Mouse (Mus musculus) forebrain, embryonic 14.5 days (tissue): Measurements from ENCODE around the gene 1700029H14Rik. TPM values are rescaled to one million over a fixed set of nuclear protein-coding genes. Genes with fewer than 3 reads are reported as not detected.

ENCODE experiments used
- ATAC-seq: fragments of 200-750 bp; cut with Nextera tagmentation; 2 replicates; pipeline ENCODE4 v1.8.0; 2017; ENCODE audit warnings: mild to moderate bottlenecking, moderate library complexity
- DNase-seq: peaks from one replicate; pipeline ENCODE4 v3.0.0-alpha.2; 2015; ENCODE audit warnings: low spot score
- H3K27ac ChIP-seq: fragments of 300-500 bp; sonication (generic); 2 replicates; pipeline ENCODE4 v1.5.1; 2014; ENCODE audit warnings: low read depth, mild to moderate bottlenecking, control low read depth, low read length, moderate library complexity
- H3K27me3 ChIP-seq: fragments of 300-500 bp; sonication (generic); replicated peaks from 2 replicates; pipeline ENCODE4 v1.6.1; 2014; ENCODE audit warnings: low read length, control low read depth, mixed read lengths; ENCODE audit not compliant: control insufficient read depth, insufficient read depth
- H3K36me3 ChIP-seq: fragments of 300-500 bp; sonication (generic); 2 replicates; pipeline ENCODE4 v1.6.1; 2014; ENCODE audit warnings: low read length, control low read depth; ENCODE audit not compliant: control insufficient read depth, insufficient read depth
- H3K4me1 ChIP-seq: fragments of 300-500 bp; sonication (generic); 2 replicates; pipeline ENCODE4 v1.6.1; 2014; ENCODE audit warnings: antibody characterized with exemption, low read length, control low read depth; ENCODE audit not compliant: control insufficient read depth, insufficient read depth
- H3K4me2 ChIP-seq: fragments of 300-500 bp; sonication (generic); 2 replicates; pipeline ENCODE4 v1.6.1; 2014; ENCODE audit warnings: mild to moderate bottlenecking, control low read depth, low read length
- H3K4me3 ChIP-seq: fragments of 300-500 bp; sonication (generic); 2 replicates; pipeline ENCODE4 v1.5.1; 2014; ENCODE audit warnings: low read depth, low read length, control low read depth
- H3K9ac ChIP-seq: fragments of 300-500 bp; sonication (generic); 2 replicates; pipeline ENCODE4 v1.6.1; 2014; ENCODE audit warnings: mild to moderate bottlenecking, low read length, control low read depth, moderate library complexity
- H3K9me3 ChIP-seq: fragments of 300-500 bp; sonication (generic); replicated peaks from 2 replicates; pipeline ENCODE4 v1.6.1; 2016; ENCODE audit warnings: low read length, control low read depth, mixed read lengths; ENCODE audit not compliant: control insufficient read depth
- WGBS: fragments of 180-500 bp; shearing (Covaris S2); extraction: QIAGEN DNeasy Blood & Tissue Kit; methylation state at CpG from one replicate; pipeline ENCODE4 v1.1.7; 2014; 5-methylcytosine and 5-hydroxymethylcytosine counted together
- polyA plus RNA-seq: library from polyadenylated mRNA; unstranded; fragments of >200 nt; fragmentation: Nextera tagmentation; extraction: Ambion mirVana; gene quantifications from 2 replicates; pipeline ENCODE4 v1.2.1, GENCODE M21; 2014

Gene 1700029H14Rik
- polyA plus RNA-seq, 1 experiment from 2014 or later, result not detected

- DNase-seq (no peak), ATAC-seq (no peak)
- no peaks in the 10 kb centered on the region for H3K9me3 ChIP-seq
- H3K4me2 ChIP-seq, result no peak overlapping the region
- no peaks in the 10 kb centered on the region for H3K36me3 ChIP-seq
- no peak overlapping the region for H3K27ac ChIP-seq
- no peak overlapping the region for H3K9ac ChIP-seq
- H3K4me1 ChIP-seq, result no peaks in the 10 kb centered on the region
- WGBS, result 87% methylated on average over 9 of the region's 9 CpGs
- H3K4me3 ChIP-seq, result no peak overlapping the region
- no peaks in the 10 kb centered on the region for H3K27me3 ChIP-seq
These were observed 42.8 kb downstream of the 1700029H14Rik start for GRCm38 (mm10) chr8:13519503-13519902.

GRCm38 (mm10) chr8:13517284-13517781, 44.9 kb downstream of the 1700029H14Rik start:
- H3K36me3 ChIP-seq, result no peaks in the 10 kb centered on the region
- no peak overlapping the region for H3K27ac ChIP-seq
- ATAC-seq, result no peak
- H3K4me3 ChIP-seq, result no peak overlapping the region
- no peak overlapping the region for H3K9ac ChIP-seq
- H3K4me1 ChIP-seq, result no peaks in the 10 kb centered on the region
- H3K4me2 ChIP-seq, result no peak overlapping the region
- WGBS, result 90% methylated on average over 6 of the region's 6 CpGs
- DNase-seq, result no peak
- no peaks in the 10 kb centered on the region for H3K27me3 ChIP-seq
- no peaks in the 10 kb centered on the region for H3K9me3 ChIP-seq

GRCm38 (mm10) chr8:13516728-13517127, 45.5 kb downstream of the 1700029H14Rik start:
- Histone ChIP-seq H3K9ac (no peak overlapping the region), H3K4me1 (no peaks in the 10 kb centered on the region), H3K36me3 (no peaks in the 10 kb centered on the region), H3K9me3 (no peaks in the 10 kb centered on the region), H3K27me3 (no peaks in the 10 kb centered on the region), H3K4me2 (no peak overlapping the region), H3K4me3 (no peak overlapping the region), H3K27ac (no peak overlapping the region)
- no peak for ATAC-seq
- WGBS, result 87% methylated on average over 5 of the region's 5 CpGs
- DNase-seq, result no peak

GRCm38 (mm10) chr8:13516011-13516442, 46.2 kb downstream of the 1700029H14Rik start:
- DNase-seq (peak; percentile 34), ATAC-seq (no peak)
- Histone ChIP-seq H3K9me3 (no peaks in the 10 kb centered on the region), H3K9ac (no peak overlapping the region), H3K27me3 (no peaks in the 10 kb centered on the region), H3K27ac (no peak overlapping the region), H3K4me3 (no peak overlapping the region), H3K4me1 (no peaks in the 10 kb centered on the region), H3K36me3 (no peaks in the 10 kb centered on the region), H3K4me2 (no peak overlapping the region)
- 61% methylated on average over 7 of the region's 7 CpGs for WGBS

GRCm38 (mm10) chr8:13513556-13514370, 48.5 kb downstream of the 1700029H14Rik start:
- Histone ChIP-seq H3K9ac (no peak overlapping the region), H3K9me3 (no peaks in the 10 kb centered on the region), H3K27me3 (no peaks in the 10 kb centered on the region), H3K27ac (no peak overlapping the region), H3K4me3 (no peak overlapping the region), H3K4me2 (no peak overlapping the region), H3K36me3 (no peaks in the 10 kb centered on the region), H3K4me1 (no peaks in the 10 kb centered on the region)
- DNase-seq, result no peak
- no peak for ATAC-seq
- WGBS, result 71% methylated on average over 5 of the region's 5 CpGs

- Histone ChIP-seq H3K9ac (no peak overlapping the region), H3K4me2 (no peak overlapping the region), H3K27me3 (no peaks in the 10 kb centered on the region), H3K27ac (no peak overlapping the region), H3K9me3 (no peaks in the 10 kb centered on the region), H3K4me1 (no peaks in the 10 kb centered on the region), H3K36me3 (no peaks in the 10 kb centered on the region), H3K4me3 (no peak overlapping the region)
- 77% methylated on average over 6 of the region's 6 CpGs for WGBS
- ATAC-seq, result no peak
- no peak for DNase-seq
These were observed 49.6 kb downstream of the 1700029H14Rik start for GRCm38 (mm10) chr8:13512677-13513076.

GRCm38 (mm10) chr8:13512016-13512415, 50.2 kb downstream of the 1700029H14Rik start:
- WGBS, result 74% methylated on average over 5 of the region's 5 CpGs
- H3K4me1 ChIP-seq, result no peaks in the 10 kb centered on the region

GRCm38 (mm10) chr8:13507284-13507937, 54.9 kb downstream of the 1700029H14Rik start:
- ATAC-seq (no peak), DNase-seq (no peak)
- Histone ChIP-seq H3K27ac (no peak overlapping the region), H3K9ac (no peak overlapping the region), H3K27me3 (no peaks in the 10 kb centered on the region), H3K4me1 (no peaks in the 10 kb centered on the region), H3K4me3 (no peak overlapping the region), H3K36me3 (no peaks in the 10 kb centered on the region), H3K4me2 (no peak overlapping the region), H3K9me3 (no peaks in the 10 kb centered on the region)
- WGBS, result 87% methylated on average over 3 of the region's 3 CpGs

More at GRCm38 (mm10) chr8:13512016-13512415, 50.2 kb downstream of the 1700029H14Rik start:
- Histone ChIP-seq H3K4me2 (no peak overlapping the region), H3K27me3 (no peaks in the 10 kb centered on the region), H3K36me3 (no peaks in the 10 kb centered on the region), H3K4me3 (no peak overlapping the region), H3K9me3 (no peaks in the 10 kb centered on the region), H3K27ac (no peak overlapping the region), H3K9ac (no peak overlapping the region)
- no peak for DNase-seq
- no peak for ATAC-seq

- no peak for ATAC-seq
- Histone ChIP-seq H3K27me3 (no peaks in the 10 kb centered on the region), H3K9me3 (no peaks in the 10 kb centered on the region), H3K27ac (no peak overlapping the region), H3K9ac (no peak overlapping the region), H3K4me1 (no peaks in the 10 kb centered on the region), H3K4me2 (no peak overlapping the region), H3K4me3 (no peak overlapping the region), H3K36me3 (no peaks in the 10 kb centered on the region)
- 43% methylated on average over 4 of the region's 4 CpGs for WGBS
- DNase-seq, result no peak
These were observed 55.4 kb downstream of the 1700029H14Rik start for GRCm38 (mm10) chr8:13506849-13507248.
